Mouse (Mus musculus): ENCODE measurements at regions not wholly inside any gene's neighbourhood (a gene's known extent, or its start where the extent isn't known, plus 50 kb on each side); places are given as distances from the start of the nearest gene placed in this dataset.

GRCm38 (mm10) chr13:63693636-63694035 lies 120.2 kb upstream of the Ptch1 start:
- H3K27me3 ChIP-seq (replicated peaks) = no peaks in the 10 kb centered on the region
- no peak for TF ChIP-seq GATA1 (IDR thresholded peaks at IDR 0.05; ENCODE audit: borderline replicate concordance, low read length)
- no peak for TF ChIP-seq FLI1 (IDR thresholded peaks at IDR 0.05; ENCODE audit: low read length)
- H3K4me1 ChIP-seq = no peaks in the 10 kb centered on the region
- no peaks in the 10 kb centered on the region for H3K9me3 ChIP-seq
- H3K4me3 ChIP-seq (replicated peaks) = no peak overlapping the region
- no peaks in the 10 kb centered on the region for H3K36me3 ChIP-seq (replicated peaks; ENCODE audit: low read length)

- no peak overlapping the region for H3K4me3 ChIP-seq (replicated peaks)
- H3K4me1 ChIP-seq = peaks cover 17% of the 10 kb centered on the region
- no peaks in the 10 kb centered on the region for H3K27me3 ChIP-seq (replicated peaks)
- no peak for TF ChIP-seq GATA1 (IDR thresholded peaks at IDR 0.05; ENCODE audit: borderline replicate concordance, low read length)
- TF ChIP-seq FLI1 (IDR thresholded peaks at IDR 0.05; ENCODE audit: low read length) = no peak
- no peaks in the 10 kb centered on the region for H3K9me3 ChIP-seq
- H3K36me3 ChIP-seq (replicated peaks; ENCODE audit: low read length) = no peaks in the 10 kb centered on the region
Observed at GRCm38 (mm10) chr13:63696399-63696798, 118.6 kb upstream of the Ercc6l2 start.

GRCm38 (mm10) chr13:63699624-63700023 lies 115.4 kb upstream of the Ercc6l2 start:
- TF ChIP-seq GATA1 (IDR thresholded peaks at IDR 0.05; ENCODE audit: borderline replicate concordance, low read length) (no peak), FLI1 (IDR thresholded peaks at IDR 0.05; ENCODE audit: low read length) (no peak)
- Histone ChIP-seq H3K4me3 (replicated peaks) (no peak overlapping the region), H3K36me3 (replicated peaks; ENCODE audit: low read length) (no peaks in the 10 kb centered on the region), H3K9me3 (no peaks in the 10 kb centered on the region), H3K27me3 (replicated peaks) (peaks cover 5% of the 10 kb centered on the region), H3K4me1 (peaks cover 27% of the 10 kb centered on the region)

- Histone ChIP-seq H3K27me3 (replicated peaks) (peaks cover 14% of the 10 kb centered on the region), H3K4me1 (peaks cover 27% of the 10 kb centered on the region), H3K36me3 (replicated peaks; ENCODE audit: low read length) (no peaks in the 10 kb centered on the region), H3K4me3 (replicated peaks) (peak overlapping the region; percentile 24), H3K9me3 (no peaks in the 10 kb centered on the region)
- no peak for TF ChIP-seq GATA1 (IDR thresholded peaks at IDR 0.05; ENCODE audit: borderline replicate concordance, low read length)
- TF ChIP-seq FLI1 (IDR thresholded peaks at IDR 0.05; ENCODE audit: low read length) = no peak
Observed at GRCm38 (mm10) chr13:63700747-63701146, 114.3 kb upstream of the Ercc6l2 start.

- peaks cover 27% of the 10 kb centered on the region for H3K4me1 ChIP-seq
- peak overlapping the region; percentile 53 for H3K4me3 ChIP-seq (replicated peaks)
- peaks cover 15% of the 10 kb centered on the region for H3K27me3 ChIP-seq (replicated peaks)
- TF ChIP-seq GATA1 (IDR thresholded peaks at IDR 0.05; ENCODE audit: borderline replicate concordance, low read length) (no peak), FLI1 (IDR thresholded peaks at IDR 0.05; ENCODE audit: low read length) (no peak)
- no peaks in the 10 kb centered on the region for H3K36me3 ChIP-seq (replicated peaks; ENCODE audit: low read length)
- no peaks in the 10 kb centered on the region for H3K9me3 ChIP-seq
Observed at GRCm38 (mm10) chr13:63701199-63702175, 113.6 kb upstream of the Ercc6l2 start.

GRCm38 (mm10) chr13:63708567-63708966 lies 106.5 kb upstream of the Ercc6l2 start:
- peaks cover 25% of the 10 kb centered on the region for H3K27me3 ChIP-seq (replicated peaks)
- H3K4me1 ChIP-seq = no peaks in the 10 kb centered on the region
- H3K4me3 ChIP-seq (replicated peaks) = no peak overlapping the region
- no peaks in the 10 kb centered on the region for H3K36me3 ChIP-seq (replicated peaks; ENCODE audit: low read length)
- TF ChIP-seq GATA1 (IDR thresholded peaks at IDR 0.05; ENCODE audit: borderline replicate concordance, low read length) = no peak
- TF ChIP-seq FLI1 (IDR thresholded peaks at IDR 0.05; ENCODE audit: low read length) = no peak
- H3K9me3 ChIP-seq = peaks cover 8% of the 10 kb centered on the region

- Histone ChIP-seq H3K4me3 (replicated peaks) (no peak overlapping the region), H3K4me1 (no peaks in the 10 kb centered on the region), H3K27me3 (replicated peaks) (peaks cover 6% of the 10 kb centered on the region), H3K9me3 (peaks cover 8% of the 10 kb centered on the region), H3K36me3 (replicated peaks; ENCODE audit: low read length) (no peaks in the 10 kb centered on the region)
- TF ChIP-seq FLI1 (IDR thresholded peaks at IDR 0.05; ENCODE audit: low read length) = no peak
- TF ChIP-seq GATA1 (IDR thresholded peaks at IDR 0.05; ENCODE audit: borderline replicate concordance, low read length) = no peak
Observed at GRCm38 (mm10) chr13:63713137-63713536, 101.9 kb upstream of the Ercc6l2 start.

GRCm38 (mm10) chr13:63716498-63716897 lies 98.5 kb upstream of the Ercc6l2 start:
- TF ChIP-seq GATA1 (IDR thresholded peaks at IDR 0.05; ENCODE audit: borderline replicate concordance, low read length) = no peak
- no peak for TF ChIP-seq FLI1 (IDR thresholded peaks at IDR 0.05; ENCODE audit: low read length)

GRCm38 (mm10) chr13:63717249-63717648 lies 97.8 kb upstream of the Ercc6l2 start:
- H3K27me3 ChIP-seq (replicated peaks) = peaks cover 7% of the 10 kb centered on the region
- H3K4me3 ChIP-seq (replicated peaks) = no peak overlapping the region
- peaks cover 8% of the 10 kb centered on the region for H3K9me3 ChIP-seq
- H3K36me3 ChIP-seq (replicated peaks; ENCODE audit: low read length) = no peaks in the 10 kb centered on the region
- H3K4me1 ChIP-seq = peaks cover 6% of the 10 kb centered on the region
- TF ChIP-seq GATA1 (IDR thresholded peaks at IDR 0.05; ENCODE audit: borderline replicate concordance, low read length) (no peak), FLI1 (IDR thresholded peaks at IDR 0.05; ENCODE audit: low read length) (no peak)

More at GRCm38 (mm10) chr13:63716498-63716897, 98.5 kb upstream of the Ercc6l2 start:
- H3K4me3 ChIP-seq (replicated peaks) = no peak overlapping the region
- H3K27me3 ChIP-seq (replicated peaks) = peaks cover 6% of the 10 kb centered on the region
- peaks cover 6% of the 10 kb centered on the region for H3K4me1 ChIP-seq
- peaks cover 8% of the 10 kb centered on the region for H3K9me3 ChIP-seq
- H3K36me3 ChIP-seq (replicated peaks; ENCODE audit: low read length) = no peaks in the 10 kb centered on the region

- no peaks in the 10 kb centered on the region for H3K9me3 ChIP-seq
- no peak for TF ChIP-seq GATA1 (IDR thresholded peaks at IDR 0.05; ENCODE audit: borderline replicate concordance, low read length)
- no peak for TF ChIP-seq FLI1 (IDR thresholded peaks at IDR 0.05; ENCODE audit: low read length)
- H3K36me3 ChIP-seq (replicated peaks; ENCODE audit: low read length) = no peaks in the 10 kb centered on the region
- no peak overlapping the region for H3K4me3 ChIP-seq (replicated peaks)
- H3K4me1 ChIP-seq = peaks cover 6% of the 10 kb centered on the region
- H3K27me3 ChIP-seq (replicated peaks) = peaks cover 9% of the 10 kb centered on the region
Observed at GRCm38 (mm10) chr13:63718782-63719181, 96.3 kb upstream of the Ercc6l2 start.
